Mouse (Mus musculus): ENCODE results near the gene Gpm6b. TPM values are rescaled to one million over a fixed set of nuclear protein-coding genes. Genes with fewer than 3 reads are reported as not detected.
A peak's percentile ranks its signal among the peaks of the same experiment; 100 is the strongest.

Gpm6b gene
- polyA plus RNA-seq, 1 experiment from 2014 or later = 5.2 TPM

DNA sequence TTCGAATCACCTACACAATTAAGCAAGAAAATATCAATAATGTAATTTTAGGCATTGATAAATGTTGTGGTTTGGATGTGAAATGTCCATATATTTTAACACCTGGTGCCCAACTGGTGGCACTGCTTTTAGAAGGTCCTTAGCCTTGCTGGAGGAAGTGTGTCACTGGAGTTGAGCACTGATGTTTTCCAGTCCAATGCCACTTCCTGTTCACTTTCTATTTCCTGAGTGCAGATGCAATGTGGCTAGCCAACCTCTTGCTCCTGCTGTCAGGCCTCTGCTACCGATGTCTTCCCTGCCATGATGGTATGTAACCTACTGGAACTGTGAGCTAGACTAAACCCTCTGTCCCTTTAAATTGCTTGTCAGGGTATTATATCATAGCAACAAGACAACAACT is 65.6 kb downstream of the Gpm6b start:
- no peak for ATAC-seq
- no peak for DNase-seq (ENCODE audit: low read depth, low spot score)
- ChIA-PET POLR2A (no interaction called here), CTCF (no interaction called here)
- TF ChIP-seq CTCF (IDR thresholded peaks at IDR 0.05) = no peak
- no peaks in the 10 kb centered on the region for H3K27me3 ChIP-seq
- in situ Hi-C loops (cut with MboI; ENCODE audit: low pct_unique_long_range_greater_than_20kb) = loop anchor here (10.0 kb wide), 1 partner anchor 60 kb away; no protein-coding TSS in a partner anchor

DNA sequence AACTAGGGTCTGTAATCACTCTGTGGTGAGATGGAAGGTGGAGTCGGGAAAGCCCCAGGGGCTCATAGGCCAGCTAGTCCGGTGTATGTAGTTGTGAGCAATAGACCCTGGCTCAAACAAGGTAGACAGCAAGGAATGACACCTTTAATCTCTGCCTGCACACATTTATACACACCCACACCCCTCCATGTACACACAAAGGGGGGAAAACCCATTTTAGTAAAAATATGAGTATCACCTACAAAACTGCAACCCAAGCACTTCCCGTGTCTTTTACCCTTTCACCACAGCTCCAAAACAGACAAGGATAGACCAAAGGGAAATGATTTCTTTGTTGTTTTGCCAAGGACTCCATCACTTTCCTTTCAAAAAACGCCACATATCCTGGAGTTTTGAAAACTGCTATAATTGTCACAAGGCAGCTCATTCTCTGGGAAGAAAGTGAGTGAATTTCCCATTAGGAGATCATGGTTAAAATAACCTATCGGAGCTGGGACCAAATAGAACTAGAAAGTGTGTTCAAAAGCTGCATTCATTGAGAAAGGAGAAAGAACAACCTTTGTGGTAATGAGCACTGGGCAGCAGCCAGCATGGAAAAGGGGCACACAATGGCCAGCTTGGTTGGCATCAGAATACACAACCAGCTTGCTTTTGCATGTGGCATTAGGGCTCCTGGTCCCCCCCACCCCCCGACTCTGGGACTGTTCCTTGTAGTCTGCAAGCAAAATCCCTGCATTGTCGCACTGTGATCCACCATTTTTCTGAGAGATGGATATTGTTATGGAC is 68.9 kb downstream of the Gpm6b start:
- no peak for ATAC-seq
- TF ChIP-seq CTCF (IDR thresholded peaks at IDR 0.05) = no peak
- in situ Hi-C loops (cut with MboI; ENCODE audit: low pct_unique_long_range_greater_than_20kb) = loop anchor here (10.0 kb wide), 1 partner anchor 63 kb away; no protein-coding TSS in a partner anchor
- H3K27me3 ChIP-seq = no peaks in the 10 kb centered on the region
- no peak for DNase-seq (ENCODE audit: low read depth, low spot score)
- CTCF ChIA-PET = interaction anchor here (1.1 to 1.3 kb wide), 2 partner anchors 24 to 44 kb away, joined by 3 to 4 read pairs; no protein-coding TSS in a partner anchor
- POLR2A ChIA-PET = no interaction called here

DNA sequence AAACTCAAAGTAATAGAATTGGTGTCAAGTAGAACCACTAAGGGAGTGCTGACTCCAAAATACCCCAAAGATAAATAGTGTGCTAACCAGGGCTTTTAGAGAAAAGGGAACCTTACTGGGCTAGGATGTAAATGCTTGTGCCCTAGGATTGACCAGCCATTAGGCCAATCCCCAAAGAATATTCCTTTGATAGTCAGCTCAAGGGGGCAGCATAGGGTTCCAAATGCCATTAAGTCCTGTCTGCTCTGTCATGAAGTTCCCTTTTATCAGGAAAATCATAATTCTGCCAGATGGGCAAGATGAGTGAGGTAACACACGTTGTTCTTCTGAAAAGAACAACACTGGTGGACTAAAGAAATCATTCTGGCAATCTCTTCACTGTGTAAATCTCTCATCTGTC is 70.1 kb downstream of the Gpm6b start:
- in situ Hi-C loops (cut with MboI; ENCODE audit: low pct_unique_long_range_greater_than_20kb) = loop anchor here (10.0 kb wide), 1 partner anchor 64 kb away; no protein-coding TSS in a partner anchor
- POLR2A ChIA-PET = no interaction called here
- TF ChIP-seq CTCF (IDR thresholded peaks at IDR 0.05) = peak; percentile 7
- CTCF ChIA-PET = interaction anchor here (1.1 to 1.5 kb wide), 2 partner anchors 77 to 107 kb away, joined by 3 to 5 read pairs; no protein-coding TSS in a partner anchor
- ATAC-seq (no peak), DNase-seq (ENCODE audit: low read depth, low spot score) (no peak)
- peaks cover 4% of the 10 kb centered on the region for H3K27me3 ChIP-seq

DNA sequence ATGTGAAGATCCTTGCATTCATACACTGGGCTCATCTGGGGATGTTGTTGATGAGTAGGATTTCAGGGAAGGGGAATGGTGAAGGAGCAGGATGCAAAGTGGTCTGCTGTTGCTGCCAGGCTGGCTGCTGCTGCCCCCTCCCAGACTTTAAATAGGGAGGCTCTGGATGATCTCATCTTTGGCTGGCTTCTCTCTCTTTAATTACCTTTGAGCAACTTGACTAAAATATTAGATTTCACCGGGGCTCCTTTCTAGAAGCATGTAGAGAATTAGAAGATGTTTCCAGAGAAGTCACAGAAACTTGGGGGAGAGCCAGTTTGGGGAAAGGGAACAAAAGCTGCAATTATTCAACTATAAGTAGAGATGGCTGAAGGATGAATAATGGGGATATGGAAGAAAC is 76.5 kb downstream of the Gpm6b start:
- POLR2A ChIA-PET = no interaction called here
- CTCF ChIA-PET = no interaction called here
- DNase-seq (ENCODE audit: low read depth, low spot score) = no peak

DNA sequence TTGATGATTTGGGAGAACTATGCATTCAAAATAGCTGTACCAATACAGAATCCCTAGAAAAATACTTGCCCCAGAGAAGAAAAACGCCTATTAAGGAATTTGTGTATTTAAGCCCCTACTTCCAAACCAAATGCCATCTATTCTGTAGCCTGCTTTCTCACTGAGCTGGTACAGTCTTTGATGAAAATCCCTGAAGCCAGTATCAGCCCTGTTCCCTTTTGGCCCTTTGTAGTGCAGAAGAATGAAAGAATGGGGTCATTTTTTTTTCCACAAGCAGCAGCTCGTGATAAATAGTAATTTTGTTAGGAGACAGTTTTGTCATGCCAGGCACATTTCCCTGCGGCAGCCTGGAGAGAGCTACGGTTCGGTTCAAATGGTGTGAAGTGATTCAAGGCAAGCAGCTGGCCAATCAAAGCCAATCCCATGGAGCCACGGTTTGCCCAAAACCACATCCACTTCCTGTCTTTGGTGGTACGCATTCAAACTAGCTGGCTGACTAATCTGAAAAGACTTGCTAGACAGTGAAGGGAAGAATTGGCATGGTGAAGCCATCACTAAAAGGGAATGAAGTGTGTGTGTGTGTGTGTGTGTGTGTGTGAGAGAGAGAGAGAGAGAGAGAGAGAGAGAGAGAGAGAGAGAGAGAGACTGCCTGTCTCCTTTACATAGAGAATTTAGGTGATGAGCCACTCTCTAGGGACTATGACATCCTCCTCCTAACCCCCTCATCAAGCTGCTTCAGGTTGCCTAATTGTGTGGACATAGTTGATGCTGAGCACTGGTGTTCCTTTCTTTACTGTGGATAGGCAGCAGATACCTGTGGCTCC is 78.1 kb downstream of the Gpm6b start:
- DNase-seq (ENCODE audit: low read depth, low spot score) (no peak), ATAC-seq (no peak)
- H3K27me3 ChIP-seq = peaks cover 4% of the 10 kb centered on the region
- POLR2A ChIA-PET = no interaction called here
- CTCF ChIA-PET = interaction anchor here (1.1 kb wide), 1 partner anchor 99 kb away, joined by 4 read pairs; no protein-coding TSS in a partner anchor
- TF ChIP-seq CTCF (IDR thresholded peaks at IDR 0.05) = no peak
- in situ Hi-C loops (cut with MboI; ENCODE audit: low pct_unique_long_range_greater_than_20kb) = no loop called here

More for the DNA sequence above, 76.5 kb downstream of the Gpm6b start:
- TF ChIP-seq CTCF (IDR thresholded peaks at IDR 0.05) = no peak
- in situ Hi-C loops (cut with MboI; ENCODE audit: low pct_unique_long_range_greater_than_20kb) = no loop called here
- peaks cover 4% of the 10 kb centered on the region for H3K27me3 ChIP-seq
- ATAC-seq = no peak

DNA sequence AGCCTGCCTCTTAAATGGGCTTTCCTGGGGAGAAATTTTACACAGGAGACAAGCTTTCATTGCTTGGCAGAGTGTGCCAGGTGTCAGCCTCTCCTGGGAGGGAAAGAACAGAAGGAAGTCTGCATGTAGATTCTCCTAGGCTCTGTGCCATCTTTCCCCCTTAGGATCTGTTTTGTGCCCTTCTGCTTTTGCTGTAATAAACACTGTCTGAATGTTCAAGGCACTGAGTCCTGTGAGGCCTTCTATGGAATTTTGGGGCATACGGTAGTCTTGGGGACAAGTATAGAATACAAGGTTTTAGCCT is 78.6 kb downstream of the Gpm6b start:
- DNase-seq (ENCODE audit: low read depth, low spot score) (no peak), ATAC-seq (no peak)
- in situ Hi-C loops (cut with MboI; ENCODE audit: low pct_unique_long_range_greater_than_20kb) = no loop called here
- peaks cover 4% of the 10 kb centered on the region for H3K27me3 ChIP-seq
- no peak for TF ChIP-seq CTCF (IDR thresholded peaks at IDR 0.05)
- ChIA-PET POLR2A (no interaction called here), CTCF (interaction anchor here (1.1 kb wide), 1 partner anchor 99 kb away, joined by 4 read pairs; no protein-coding TSS in a partner anchor)

DNA sequence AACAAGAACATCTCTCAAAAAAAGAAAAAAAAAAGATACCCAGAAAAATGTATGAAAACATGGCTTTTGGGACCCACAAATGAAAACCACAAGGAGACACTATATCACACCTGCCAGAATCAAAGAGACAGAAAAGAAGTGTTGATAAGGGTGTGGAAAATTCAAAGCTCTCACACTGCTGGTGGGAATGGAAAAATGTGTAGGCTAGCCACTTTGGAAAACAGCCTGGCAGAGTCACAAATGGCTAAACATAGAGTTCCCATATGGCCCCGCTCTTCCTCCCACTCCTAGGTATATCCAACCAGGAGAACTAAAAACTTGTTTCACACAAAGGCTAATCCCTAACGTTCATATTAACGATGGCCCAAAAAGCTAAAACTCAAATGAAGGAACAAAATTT is 84.5 kb downstream of the Gpm6b start:
- H3K27me3 ChIP-seq = no peaks in the 10 kb centered on the region
- DNase-seq (ENCODE audit: low read depth, low spot score) = no peak
- ATAC-seq = no peak
- in situ Hi-C loops (cut with MboI; ENCODE audit: low pct_unique_long_range_greater_than_20kb) = no loop called here
- CTCF ChIA-PET = no interaction called here
- POLR2A ChIA-PET = interaction anchor here (0.8 kb wide), 1 partner anchor 19 kb away, joined by 4 read pairs; no protein-coding TSS in a partner anchor
- no peak for TF ChIP-seq CTCF (IDR thresholded peaks at IDR 0.05)

DNA sequence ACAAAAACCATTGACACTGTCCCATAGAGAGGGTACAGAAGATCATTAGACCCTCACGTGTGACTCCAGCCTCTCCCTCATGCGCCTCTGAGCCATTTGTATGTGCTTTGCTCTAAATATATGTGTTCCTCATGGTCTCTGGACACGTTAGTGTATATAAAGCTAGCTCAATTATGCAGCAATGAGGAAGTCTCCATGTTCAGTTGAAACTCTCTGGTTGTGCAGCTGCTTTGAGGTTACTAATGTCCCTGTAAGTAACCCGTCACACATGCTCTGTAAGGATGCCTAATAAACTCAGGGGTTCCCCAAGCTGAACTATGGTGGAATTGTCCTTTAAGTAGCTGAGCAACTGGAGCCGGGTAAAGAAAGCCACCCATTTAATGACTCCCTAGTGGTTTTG is 88.9 kb downstream of the Gpm6b start:
- in situ Hi-C loops (cut with MboI; ENCODE audit: low pct_unique_long_range_greater_than_20kb) = no loop called here
- ATAC-seq (no peak), DNase-seq (ENCODE audit: low read depth, low spot score) (no peak)
- ChIA-PET CTCF (interaction anchor here (1.4 kb wide), 1 partner anchor 34 kb away, joined by 3 read pairs; no protein-coding TSS in a partner anchor), POLR2A (no interaction called here)
- TF ChIP-seq CTCF (IDR thresholded peaks at IDR 0.05) = no peak
- H3K27me3 ChIP-seq = peaks cover 4% of the 10 kb centered on the region

DNA sequence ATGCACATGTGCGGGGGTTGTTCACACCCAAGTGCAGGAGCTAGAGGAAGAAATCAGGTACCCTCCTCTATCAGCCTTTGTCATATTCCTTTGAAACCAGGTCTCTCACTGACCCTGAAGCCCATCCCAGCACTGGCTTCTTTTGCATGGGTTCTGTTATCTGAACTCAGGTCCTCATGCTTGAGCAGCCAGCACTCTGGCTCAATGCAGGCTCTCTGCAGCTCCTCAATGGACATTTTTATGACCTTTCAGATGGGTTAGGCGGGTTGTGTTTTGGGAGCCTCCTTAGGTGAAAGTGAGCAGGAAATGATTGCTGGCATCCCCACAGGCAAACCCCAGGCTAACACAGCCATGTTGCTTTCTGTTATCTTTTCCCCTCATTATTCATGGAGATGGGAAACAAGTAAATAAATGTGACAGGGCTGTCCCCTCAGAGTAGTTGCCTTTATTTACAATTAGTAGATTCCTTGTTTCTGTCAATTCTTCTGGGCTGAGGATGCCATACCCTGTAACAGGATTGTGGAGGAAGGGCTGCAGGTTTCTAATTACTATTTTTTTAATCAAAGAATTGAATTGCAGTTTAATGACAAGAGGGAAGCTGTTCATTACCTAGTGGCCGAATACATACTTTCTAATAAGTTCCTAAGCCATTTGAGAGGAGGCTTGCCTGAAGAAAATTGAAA is 89.6 kb downstream of the Gpm6b start:
- peaks cover 4% of the 10 kb centered on the region for H3K27me3 ChIP-seq
- no peak for ATAC-seq
- DNase-seq (ENCODE audit: low read depth, low spot score) = no peak
- in situ Hi-C loops (cut with MboI; ENCODE audit: low pct_unique_long_range_greater_than_20kb) = no loop called here
- POLR2A ChIA-PET = interaction anchor here (1.1 kb wide), 1 partner anchor 101 kb away, joined by 6 read pairs; no protein-coding TSS in a partner anchor
- no peak for TF ChIP-seq CTCF (IDR thresholded peaks at IDR 0.05)
- CTCF ChIA-PET = interaction anchor here (1.4 kb wide), 1 partner anchor 35 kb away, joined by 3 read pairs; no protein-coding TSS in a partner anchor

DNA sequence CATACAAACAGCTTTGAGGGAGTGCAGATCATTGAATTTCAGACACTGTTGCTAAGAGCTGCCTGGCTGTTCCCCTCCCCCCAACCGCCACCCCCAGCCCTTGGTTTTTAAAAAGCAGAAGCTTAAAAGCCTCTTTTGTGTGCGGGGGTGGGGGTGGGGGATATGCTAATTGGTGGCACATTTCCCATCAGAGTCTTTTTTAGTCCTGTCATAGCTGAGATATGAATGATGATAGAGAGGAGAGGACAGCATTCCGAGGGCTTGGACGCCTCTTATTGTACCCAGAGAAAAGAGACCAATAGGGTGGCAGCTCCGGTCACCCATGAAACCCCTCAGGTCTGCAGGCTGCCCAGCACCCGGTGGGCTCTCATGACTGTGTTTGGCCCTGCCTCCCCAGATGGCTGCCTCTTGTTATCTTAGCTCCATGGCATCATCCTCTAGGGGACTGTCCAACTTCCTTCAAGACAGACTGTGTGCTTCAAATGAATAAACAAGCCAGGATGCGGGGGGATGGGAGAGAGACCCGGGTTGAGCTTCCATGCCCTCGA is 90.3 kb downstream of the Gpm6b start:
- peaks cover 4% of the 10 kb centered on the region for H3K27me3 ChIP-seq
- in situ Hi-C loops (cut with MboI; ENCODE audit: low pct_unique_long_range_greater_than_20kb) = no loop called here
- ATAC-seq (no peak), DNase-seq (ENCODE audit: low read depth, low spot score) (no peak)
- POLR2A ChIA-PET = interaction anchor here (1.1 kb wide), 1 partner anchor 102 kb away, joined by 6 read pairs; no protein-coding TSS in a partner anchor
- TF ChIP-seq CTCF (IDR thresholded peaks at IDR 0.05) = no peak
- CTCF ChIA-PET = interaction anchor here (1.4 kb wide), 1 partner anchor 35 kb away, joined by 3 read pairs; no protein-coding TSS in a partner anchor
